Mouse (Mus musculus): ENCODE measurements around the gene Tmem269.
A peak's percentile ranks its signal among the peaks of the same experiment; 100 is the strongest.

Tmem269 gene

GRCm38 (mm10) chr4:119238661-119239060 lies 20.6 kb upstream of the Tmem269 start:
- no peak for DNase-seq (ENCODE audit: low spot score in 2 of 2)

GRCm38 (mm10) chr4:119234348-119234747 lies 16.3 kb upstream of the Tmem269 start:
- no peak for DNase-seq (ENCODE audit: low spot score in 2 of 2)

- no peak for DNase-seq (ENCODE audit: low spot score in 2 of 2)
Measured at GRCm38 (mm10) chr4:119233256-119233901, 15.4 kb upstream of the Tmem269 start.

- peak; percentile 99 to 100 for DNase-seq (ENCODE audit: low spot score in 2 of 2)
Measured at GRCm38 (mm10) chr4:119232410-119233255, 14.6 kb upstream of the Tmem269 start, which contains the start of the genes AU022252 and P3h1. TSS of gene AU022252 (minus strand) at chr4:119232712. TSS of gene P3h1 (plus strand) at chr4:119232915.

- DNase-seq (ENCODE audit: low spot score in 2 of 2), result no peak
Measured at GRCm38 (mm10) chr4:119226751-119227150, 8.7 kb upstream of the Tmem269 start.

- no peak for DNase-seq (ENCODE audit: low spot score in 2 of 2)
Measured at GRCm38 (mm10) chr4:119225719-119226118, 7.7 kb upstream of the Tmem269 start.

GRCm38 (mm10) chr4:119224534-119224933 lies 6.5 kb upstream of the Tmem269 start:
- DNase-seq (ENCODE audit: low spot score in 2 of 2), result no peak

GRCm38 (mm10) chr4:119223696-119224095 lies 5.7 kb upstream of the Tmem269 start:
- peak in 1 of 2 experiments; percentile 55 for DNase-seq (ENCODE audit: low spot score in 2 of 2)

- DNase-seq (ENCODE audit: low spot score in 2 of 2), result no peak
Measured at GRCm38 (mm10) chr4:119216667-119217066, 1.4 kb downstream of the Tmem269 start.

GRCm38 (mm10) chr4:119204672-119205071 lies 13.3 kb downstream of the Tmem269 start:
- peak in 1 of 2 experiments; percentile 84 for DNase-seq (ENCODE audit: low spot score in 2 of 2)

GRCm38 (mm10) chr4:119198105-119198504 lies 19.9 kb downstream of the Tmem269 start:
- no peak for DNase-seq (ENCODE audit: low spot score in 2 of 2)

- no peak for DNase-seq (ENCODE audit: low spot score in 2 of 2)
Measured at GRCm38 (mm10) chr4:119195582-119196320, 22.3 kb downstream of the Tmem269 start.

- peak; percentile 88 to 96 for DNase-seq (ENCODE audit: low spot score in 2 of 2)
Measured at GRCm38 (mm10) chr4:119194909-119195581, 23.0 kb downstream of the Tmem269 start, which contains the start of gene Svbp. TSS of gene Svbp (plus strand) at chr4:119195306.

GRCm38 (mm10) chr4:119192757-119193156 lies 25.3 kb downstream of the Tmem269 start:
- no peak for DNase-seq (ENCODE audit: low spot score in 2 of 2)

- no peak for DNase-seq (ENCODE audit: low spot score in 2 of 2)
Measured at GRCm38 (mm10) chr4:119191273-119191672, 26.7 kb downstream of the Tmem269 start.

- peak; percentile 60 to 79 for DNase-seq (ENCODE audit: low spot score in 2 of 2)
Measured at GRCm38 (mm10) chr4:119190618-119191017, 27.4 kb downstream of the Tmem269 start.

GRCm38 (mm10) chr4:119189864-119190263 lies 28.2 kb downstream of the Tmem269 start, which contains the start of gene Ermap:
TSS of gene Ermap (minus strand) at chr4:119190011.
- peak; percentile 71 to 80 for DNase-seq (ENCODE audit: low spot score in 2 of 2)

GRCm38 (mm10) chr4:119189392-119189791 lies 28.6 kb downstream of the Tmem269 start:
- no peak for DNase-seq (ENCODE audit: low spot score in 2 of 2)

- DNase-seq (ENCODE audit: low spot score in 2 of 2), result peak; percentile 68 to 73
Measured at GRCm38 (mm10) chr4:119188060-119188785, 29.8 kb downstream of the Tmem269 start.

GRCm38 (mm10) chr4:119185771-119186170 lies 32.2 kb downstream of the Tmem269 start:
- no peak for DNase-seq (ENCODE audit: low spot score in 2 of 2)

GRCm38 (mm10) chr4:119183525-119183924 lies 34.5 kb downstream of the Tmem269 start:
- DNase-seq (ENCODE audit: low spot score in 2 of 2), result no peak

All from spleen, postnatal 10 days (tissue).